Mouse (Mus musculus) G1E (cell line): ENCODE data around the gene Rhoj. TPM values are rescaled to one million over a fixed set of nuclear protein-coding genes. Genes with fewer than 3 reads are reported as not detected.

Experiments used
- ATAC-seq: 2 replicates; pipeline ENCODE4 v1.8.0; 2016; ENCODE audit warnings: mild to moderate bottlenecking; ENCODE audit not compliant: insufficient number of reproducible peaks, poor library complexity, low FRiP score, severe bottlenecking; ENCODE audit errors: extremely low read depth
- DNase-seq: peaks from one replicate; pipeline ENCODE4 v3.0.0; 2012; ENCODE audit warnings: low spot score
- H3K27me3 ChIP-seq: 2 replicates; pipeline ENCODE4 v1.6.1; 2012; ENCODE audit warnings: mild to moderate bottlenecking, low read length, inconsistent platforms; ENCODE audit not compliant: insufficient read depth
- H3K36me3 ChIP-seq: replicated peaks from 2 replicates; pipeline ENCODE3; 2012; ENCODE audit warnings: mild to moderate bottlenecking, inconsistent platforms
- H3K4me1 ChIP-seq: 2 replicates; pipeline ENCODE4 v1.6.1; 2012; ENCODE audit warnings: low read depth, low read length, inconsistent platforms, mixed read lengths; ENCODE audit not compliant: insufficient read depth
- H3K4me3 ChIP-seq: 2 replicates; pipeline ENCODE4 v1.5.1; 2012; ENCODE audit warnings: low read depth, mild to moderate bottlenecking, inconsistent platforms, low read length, moderate library complexity, mixed read lengths
- H3K9me3 ChIP-seq: replicated peaks from 2 replicates; pipeline ENCODE4 v1.6.1; 2012; ENCODE audit warnings: inconsistent platforms
- CTCF ChIP-seq: IDR thresholded peaks from 2 replicates; pipeline ENCODE4 v1.5.1; 2012; ENCODE audit warnings: low read depth, low read length, inconsistent platforms, mixed read lengths
- GATA1 ChIP-seq: IDR thresholded peaks from 2 replicates; pipeline ENCODE4 v1.6.1; 2012; ENCODE audit warnings: borderline replicate concordance, low read length, inconsistent platforms, mixed read lengths
- GATA2 ChIP-seq: IDR thresholded peaks from 2 replicates; pipeline ENCODE4 v1.6.1; 2012; ENCODE audit warnings: low read depth, low read length, inconsistent platforms, borderline replicate concordance
- POLR2AphosphoS5 ChIP-seq: IDR thresholded peaks from 2 replicates; pipeline ENCODE4 v1.6.1; 2012; ENCODE audit warnings: low read depth, low read length, inconsistent platforms; ENCODE audit not compliant: insufficient replicate concordance
- TAL1 ChIP-seq: conservative IDR thresholded peaks from 2 replicates; pipeline ENCODE4 v1.6.1; 2012; ENCODE audit warnings: low read depth, low read length, inconsistent platforms, mixed read lengths
- polyA plus RNA-seq: library from polyadenylated mRNA; stranded (reverse); fragments of >175 nt; gene quantifications from 2 replicates; pipeline ENCODE4 v1.2.3, GENCODE M21; 2012
- total RNA-seq, 2 experiments: library from RNA; stranded (forward) in 1 of 2; stranded (reverse) in 1 of 2; fragments of 200-1000 nt in 1 of 2; fragments of >200 nt in 1 of 2; fragmentation: Nextera tagmentation in 1 of 2; gene quantifications; 2 replicates each; pipeline ENCODE4 v1.2.3; 2014 to 2017

Rhoj gene
- total and polyA plus RNA-seq, 3 experiments = 0.22 TPM; not detected in 2

DNA sequence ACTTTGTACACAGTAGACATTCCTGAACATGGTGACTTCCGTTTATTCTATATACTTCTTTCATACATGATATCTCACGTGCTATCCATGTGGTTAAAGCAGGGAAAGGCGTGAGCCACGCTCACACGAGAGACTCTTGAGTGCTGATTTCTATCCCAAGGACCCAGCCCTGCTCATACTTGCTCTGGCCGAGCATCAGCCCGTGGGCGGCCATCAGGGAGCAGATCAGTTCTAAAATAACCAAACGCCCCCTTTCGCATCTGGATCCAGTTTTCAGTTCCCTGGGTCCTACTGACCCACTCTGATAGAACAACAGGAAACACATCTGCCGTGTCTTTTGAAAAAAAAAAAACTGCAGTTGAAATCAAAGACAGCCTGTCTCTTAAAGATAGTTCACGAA lies 2.6 kb downstream of the Rhoj start:
- peaks cover 17% of the 10 kb centered on the region for H3K4me1 ChIP-seq
- H3K9me3 ChIP-seq = no peaks in the 10 kb centered on the region
- H3K27me3 ChIP-seq = peaks cover 15% of the 10 kb centered on the region; the same call in 1 of the 2 replicates
- DNase-seq = no peak
- no peak overlapping the region for H3K4me3 ChIP-seq
- ATAC-seq = no peak
- no peaks in the 10 kb centered on the region for H3K36me3 ChIP-seq
- TF ChIP-seq TAL1 = no peak
- no peak for TF ChIP-seq GATA2
- no peak for TF ChIP-seq GATA1
- no peak for TF ChIP-seq POLR2AphosphoS5
- no peak for TF ChIP-seq CTCF

DNA sequence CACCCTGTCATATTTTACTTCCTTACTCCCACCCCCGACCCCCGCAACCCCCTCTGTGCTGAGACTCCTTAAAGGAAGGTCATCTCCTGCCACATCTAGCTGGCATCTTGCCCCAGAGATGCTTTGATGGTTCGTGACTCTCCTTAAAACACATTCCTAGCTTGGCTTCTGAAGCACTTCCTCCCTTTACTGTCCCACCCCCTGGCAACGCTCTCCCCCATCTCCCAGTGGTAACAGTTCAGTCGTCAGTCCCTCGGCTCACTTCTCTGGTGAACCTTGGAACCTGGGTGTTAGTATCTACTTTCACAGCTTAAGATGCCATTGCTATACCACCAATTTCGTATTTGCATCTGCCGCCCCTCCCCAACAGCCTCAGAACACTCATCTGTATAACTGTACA lies 3.8 kb downstream of the Rhoj start:
- no peak for TF ChIP-seq TAL1
- no peak for TF ChIP-seq GATA2
- TF ChIP-seq CTCF = no peak
- TF ChIP-seq POLR2AphosphoS5 = no peak
- no peak for TF ChIP-seq GATA1
- Histone ChIP-seq H3K4me3 (no peak overlapping the region), H3K9me3 (no peaks in the 10 kb centered on the region), H3K27me3 (peaks cover 13% of the 10 kb centered on the region), H3K4me1 (peaks cover 15% of the 10 kb centered on the region), H3K36me3 (no peaks in the 10 kb centered on the region)
- no peak for ATAC-seq
- no peak for DNase-seq

DNA sequence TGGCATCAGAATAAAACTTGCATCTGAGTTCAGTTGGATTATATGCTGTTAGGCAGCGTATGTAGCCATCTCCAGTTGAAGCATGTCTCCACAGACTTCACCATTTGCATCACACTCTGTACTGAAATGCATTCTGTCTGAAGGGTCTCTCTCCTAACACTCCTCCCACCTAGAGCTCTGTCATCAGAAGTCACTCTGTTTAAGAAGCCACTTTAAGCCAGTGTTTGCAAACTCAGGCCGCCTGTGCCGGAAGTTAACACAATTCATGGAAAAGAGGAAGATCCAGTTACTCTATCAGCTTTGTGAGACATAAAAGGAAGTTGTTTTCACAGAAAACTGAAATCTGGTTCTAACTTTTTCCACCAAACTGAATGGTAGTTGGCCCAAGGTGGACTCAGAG lies 5.9 kb downstream of the Rhoj start:
- Histone ChIP-seq H3K4me3 (no peak overlapping the region), H3K4me1 (peaks cover 16% of the 10 kb centered on the region), H3K27me3 (peaks cover 3% of the 10 kb centered on the region), H3K36me3 (no peaks in the 10 kb centered on the region), H3K9me3 (no peaks in the 10 kb centered on the region)
- DNase-seq (no peak), ATAC-seq (no peak)
- TF ChIP-seq TAL1 = no peak
- TF ChIP-seq POLR2AphosphoS5 = no peak
- TF ChIP-seq GATA1 = no peak
- no peak for TF ChIP-seq CTCF
- TF ChIP-seq GATA2 = no peak

DNA sequence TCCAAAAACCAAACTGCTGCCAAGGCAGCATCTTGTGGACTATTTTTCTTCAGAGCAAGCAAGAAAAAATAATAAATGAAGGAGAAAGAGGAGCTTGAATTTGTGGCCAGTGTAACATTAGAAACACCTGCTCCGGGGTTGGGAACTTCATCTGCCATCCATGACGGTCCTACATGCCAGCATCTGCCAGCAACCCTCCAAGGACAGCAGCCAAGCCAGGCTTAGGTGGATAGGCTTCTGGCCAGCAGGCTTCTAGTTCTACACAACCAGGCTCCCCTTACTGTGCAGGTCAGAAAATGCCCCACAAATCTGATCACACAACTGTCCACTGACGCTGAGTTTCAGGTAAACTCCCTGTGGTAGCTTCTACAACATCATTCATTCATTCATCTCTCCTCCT lies 7.7 kb downstream of the Rhoj start:
- H3K4me3 ChIP-seq = no peak overlapping the region
- DNase-seq (no peak), ATAC-seq (no peak)
- no peaks in the 10 kb centered on the region for H3K9me3 ChIP-seq
- no peaks in the 10 kb centered on the region for H3K36me3 ChIP-seq
- no peak for TF ChIP-seq GATA2
- no peak for TF ChIP-seq CTCF
- no peak for TF ChIP-seq GATA1
- H3K27me3 ChIP-seq = peaks cover under 1% of the 10 kb centered on the region
- H3K4me1 ChIP-seq = peaks cover 26% of the 10 kb centered on the region

DNA sequence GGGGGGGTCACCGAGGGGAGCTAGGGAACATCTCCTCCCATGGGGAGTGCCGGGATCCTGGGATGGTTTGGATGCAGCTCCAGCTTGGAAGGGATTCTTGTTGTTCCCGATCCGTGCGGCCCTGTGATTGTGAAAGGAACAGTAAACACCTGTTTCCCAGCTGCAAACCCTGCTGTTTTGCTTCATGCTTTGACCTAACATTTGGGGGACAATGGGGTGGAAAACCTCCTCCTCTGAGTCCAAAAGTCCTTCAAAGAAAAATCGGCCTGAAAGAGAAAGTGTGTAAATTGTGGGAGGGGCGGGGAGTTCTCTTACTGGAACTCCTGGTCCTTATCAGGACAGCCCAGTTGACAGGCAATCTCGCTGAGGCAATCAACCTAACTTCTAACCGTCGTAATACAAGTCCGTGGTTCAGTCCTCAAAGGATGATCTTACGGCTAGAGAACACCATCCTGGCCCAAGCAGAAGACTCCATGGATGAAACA lies 12.4 kb downstream of the Rhoj start:
- DNase-seq (peak; percentile 58), ATAC-seq (peak; percentile 56)
- H3K4me3 ChIP-seq = peak overlapping the region; percentile 47; the same call in 1 of the 2 replicates
- H3K4me1 ChIP-seq = peaks cover 25% of the 10 kb centered on the region
- peaks cover 3% of the 10 kb centered on the region; the same call in 1 of the 2 replicates for H3K27me3 ChIP-seq
- H3K9me3 ChIP-seq = no peaks in the 10 kb centered on the region; the same call in 1 of the 2 replicates
- TF ChIP-seq GATA1 = no peak
- no peak for TF ChIP-seq CTCF
- peak; percentile 63 for TF ChIP-seq TAL1
- no peaks in the 10 kb centered on the region for H3K36me3 ChIP-seq

DNA sequence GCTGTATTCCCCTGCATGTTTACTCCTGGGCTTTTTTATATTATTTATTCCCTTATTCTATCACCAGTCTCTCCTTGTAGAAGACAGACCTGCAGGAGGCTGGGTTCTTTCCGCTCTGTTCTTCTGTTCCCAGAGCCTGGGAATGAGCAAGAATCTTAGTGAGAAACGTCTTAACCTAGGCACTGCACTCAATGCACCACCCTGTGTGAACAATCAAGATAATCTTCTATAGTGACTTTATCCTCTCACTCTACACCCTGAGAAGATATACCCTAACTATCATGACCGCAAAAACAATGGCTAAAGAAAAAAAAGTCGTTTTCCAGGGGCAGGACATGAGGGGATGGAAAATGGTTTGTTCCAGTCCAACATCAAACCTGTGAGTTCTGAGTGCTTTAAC lies 13.1 kb downstream of the Rhoj start:
- peaks cover 25% of the 10 kb centered on the region for H3K4me1 ChIP-seq
- peak overlapping the region; percentile 47; the same call in 1 of the 2 replicates for H3K4me3 ChIP-seq
- DNase-seq (no peak), ATAC-seq (no peak)
- 0 out of 2 replicates have a peak, but pooled peaks cover 3% of the 10 kb centered on the region for H3K27me3 ChIP-seq
- no peak for TF ChIP-seq TAL1
- no peaks in the 10 kb centered on the region for H3K36me3 ChIP-seq
- no peaks in the 10 kb centered on the region; the same call in 1 of the 2 replicates for H3K9me3 ChIP-seq

DNA sequence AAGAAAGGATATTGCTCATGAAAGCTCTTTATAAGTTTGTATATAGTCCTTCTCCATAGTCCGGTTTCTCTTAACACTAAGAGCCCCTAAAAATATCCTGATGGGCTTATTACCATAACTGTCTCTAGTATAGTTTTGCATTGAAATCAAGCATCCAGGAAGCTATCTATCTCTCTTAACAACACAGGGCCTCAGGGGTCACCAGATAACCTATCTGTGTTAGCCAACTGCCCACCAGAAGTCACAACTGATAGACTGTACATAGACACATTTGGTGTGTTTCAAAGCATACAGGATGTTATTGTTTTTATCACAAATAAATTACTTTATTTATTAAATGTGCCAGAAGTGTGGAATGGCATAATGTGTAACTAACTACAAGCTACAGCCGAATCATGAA lies 21.1 kb downstream of the Rhoj start:
- Histone ChIP-seq H3K4me3 (no peak overlapping the region), H3K27me3 (no peaks in the 10 kb centered on the region), H3K36me3 (no peaks in the 10 kb centered on the region), H3K4me1 (peaks cover 18% of the 10 kb centered on the region), H3K9me3 (no peaks in the 10 kb centered on the region; the same call in 1 of the 2 replicates)
- TF ChIP-seq GATA1 (no peak), TAL1 (peak; percentile 27; the same call in 1 of the 2 replicates)
- no peak for ATAC-seq
- DNase-seq = no peak
